Mouse (Mus musculus) myocyte (in vitro differentiated cells): ENCODE data around the gene G6pd2. TPM values are rescaled to one million over a fixed set of nuclear protein-coding genes. Genes with fewer than 3 reads are reported as not detected.
A peak's percentile ranks its signal among the peaks of the same experiment; 100 is the strongest.

ENCODE experiments used
- H3K27me3 ChIP-seq: one replicate; pipeline ENCODE4 v1.6.1; 2011; ENCODE audit not compliant: control insufficient read depth, insufficient read depth, insufficient read length
- H3K36me3 ChIP-seq: one replicate; pipeline ENCODE4 v1.6.1; 2011; ENCODE audit not compliant: control insufficient read depth, insufficient read depth
- H3K4me2 ChIP-seq: one replicate; pipeline ENCODE4 v1.6.1; 2011; ENCODE audit warnings: low read depth, control low read depth
- H3K4me3 ChIP-seq: one replicate; pipeline ENCODE4 v1.5.1; 2011; ENCODE audit warnings: mild to moderate bottlenecking, control low read depth, moderate library complexity
- H3K79me2 ChIP-seq: one replicate; pipeline ENCODE4 v1.6.1; 2011; ENCODE audit not compliant: control insufficient read depth, insufficient read depth
- H3ac ChIP-seq: one replicate; pipeline ENCODE4 v1.6.1; 2011; ENCODE audit not compliant: control insufficient read depth, insufficient read length
- CEBPB ChIP-seq: IDR thresholded peaks from 2 replicates; pipeline ENCODE4 v1.6.1; 2011; ENCODE audit warnings: mild to moderate bottlenecking, moderate library complexity; ENCODE audit not compliant: poor library complexity, insufficient read depth, severe bottlenecking
- E2F4 ChIP-seq: IDR thresholded peaks from one replicate; pipeline ENCODE4 v1.6.1; 2011; ENCODE audit warnings: mild to moderate bottlenecking, control low read depth, moderate library complexity; ENCODE audit not compliant: insufficient read depth
- MAX ChIP-seq: IDR thresholded peaks from one replicate; pipeline ENCODE4 v1.6.1; 2011; ENCODE audit warnings: low read depth, mild to moderate bottlenecking, control low read depth
- MYOD1 ChIP-seq, 3 experiments: IDR thresholded peaks; one replicate each; pipeline ENCODE4 v1.6.1; 2011; ENCODE audit warnings: control low read depth in 2 of 3, low read depth in 2 of 3, mild to moderate bottlenecking in 2 of 3, moderate library complexity in 1 of 3; ENCODE audit not compliant: insufficient read length in 2 of 3, control insufficient read depth in 1 of 3
- MYOG ChIP-seq, 3 experiments: IDR thresholded peaks; one replicate each; pipeline ENCODE4 v1.6.1; 2011; ENCODE audit warnings: control low read depth in 2 of 3, low read depth in 2 of 3, mild to moderate bottlenecking in 2 of 3; ENCODE audit not compliant: insufficient read length in 2 of 3, control insufficient read depth in 1 of 3, insufficient read depth in 1 of 3
- POLR2A ChIP-seq: IDR thresholded peaks from one replicate; pipeline ENCODE4 v1.6.1; 2011; ENCODE audit warnings: low read depth, mild to moderate bottlenecking, control low read depth, moderate library complexity; ENCODE audit not compliant: insufficient read length
- POLR2AphosphoS2 ChIP-seq: IDR thresholded peaks from one replicate; pipeline ENCODE4 v1.6.1; 2011; ENCODE audit warnings: low read depth, control low read depth; ENCODE audit not compliant: insufficient read length
- REST ChIP-seq: IDR thresholded peaks from one replicate; pipeline ENCODE4 v1.6.1; 2011; ENCODE audit warnings: mild to moderate bottlenecking, control low read depth, moderate library complexity; ENCODE audit not compliant: insufficient read depth, insufficient read length
- SRF ChIP-seq: IDR thresholded peaks from one replicate; pipeline ENCODE4 v1.6.1; 2011; ENCODE audit warnings: low read depth; ENCODE audit not compliant: control insufficient read depth, insufficient read length
- TCF12 ChIP-seq: IDR thresholded peaks from one replicate; pipeline ENCODE4 v1.6.1; 2011; ENCODE audit warnings: mild to moderate bottlenecking, control low read depth; ENCODE audit not compliant: poor library complexity, insufficient read depth, severe bottlenecking
- TCF3 ChIP-seq: IDR thresholded peaks from one replicate; pipeline ENCODE4 v1.6.1; 2011; ENCODE audit warnings: low read depth, control low read depth; ENCODE audit not compliant: insufficient read length
- USF1 ChIP-seq: IDR thresholded peaks from one replicate; pipeline ENCODE4 v1.6.1; 2011; ENCODE audit warnings: low read depth, mild to moderate bottlenecking, control low read depth, moderate library complexity
- polyA plus RNA-seq: library from polyadenylated mRNA; unstranded; fragments of >200 nt; fragmentation: generic; extraction: Trizol; gene quantifications from one replicate; pipeline ENCODE4 v1.2.1, GENCODE M21; 2012; ENCODE audit warnings: missing spikeins

G6pd2 gene
- polyA plus RNA-seq = not detected

- no peak for TF ChIP-seq MAX
- no peak for TF ChIP-seq TCF3
- TF ChIP-seq TCF12 = no peak
- no peak for TF ChIP-seq E2F4
- TF ChIP-seq POLR2A = no peak
- TF ChIP-seq POLR2AphosphoS2 = no peak
- TF ChIP-seq MYOG (IDR thresholded peaks at IDR 0.05; ENCODE audit: control insufficient read depth in 1 of 3, insufficient read depth in 1 of 3, insufficient read length in 2 of 3, low read depth in 2 of 3) = no peak
- TF ChIP-seq MYOD1 (IDR thresholded peaks at IDR 0.05; ENCODE audit: control insufficient read depth in 1 of 3, insufficient read length in 2 of 3, low read depth in 2 of 3) = no peak
- TF ChIP-seq CEBPB = no peak
- no peak for TF ChIP-seq REST
- no peak for TF ChIP-seq USF1
- no peak for TF ChIP-seq SRF
- Histone ChIP-seq H3K4me2 (no peak within 1 kb of the TSS), H3K4me3 (no peak within 1 kb of the TSS), H3K79me2 (no peaks in the 10 kb centered on the region), H3K36me3 (no peaks in the 10 kb centered on the region), H3K27me3 (no peaks in the 10 kb centered on the region), H3ac (no peak within 1 kb of the TSS)
Observed at GRCm38 (mm10) chr5:61808516-61808915, at the start of gene G6pd2. Gene G6pd2, plus strand, starts transcription at chr5:61808816.

GRCm38 (mm10) chr5:61764214-61764613 lies 44.4 kb upstream of the G6pd2 start:
- Histone ChIP-seq H3K27me3 (no peaks in the 10 kb centered on the region), H3K4me2 (no peak overlapping the region), H3ac (no peak overlapping the region), H3K4me3 (no peak overlapping the region), H3K79me2 (no peaks in the 10 kb centered on the region), H3K36me3 (no peaks in the 10 kb centered on the region)
- TF ChIP-seq CEBPB (peak; percentile 79; the same call in 1 of the 2 replicates), SRF (no peak)

GRCm38 (mm10) chr5:61832935-61833551 lies 24.4 kb downstream of the G6pd2 start:
- TF ChIP-seq CEBPB = no peak
- TF ChIP-seq POLR2AphosphoS2 = no peak
- Histone ChIP-seq H3K79me2 (no peaks in the 10 kb centered on the region), H3ac (no peak overlapping the region), H3K4me3 (no peak overlapping the region), H3K4me2 (no peak overlapping the region), H3K36me3 (no peaks in the 10 kb centered on the region), H3K27me3 (no peaks in the 10 kb centered on the region)

GRCm38 (mm10) chr5:61843891-61844290 lies 35.3 kb downstream of the G6pd2 start:
- Histone ChIP-seq H3K27me3 (no peaks in the 10 kb centered on the region), H3ac (no peak overlapping the region), H3K79me2 (no peaks in the 10 kb centered on the region), H3K36me3 (no peaks in the 10 kb centered on the region), H3K4me2 (no peak overlapping the region), H3K4me3 (no peak overlapping the region)
- no peak for TF ChIP-seq TCF12
- TF ChIP-seq USF1 = no peak
- TF ChIP-seq MYOG (IDR thresholded peaks at IDR 0.05; ENCODE audit: control insufficient read depth in 1 of 3, insufficient read depth in 1 of 3, insufficient read length in 2 of 3, low read depth in 2 of 3) = no peak
- no peak for TF ChIP-seq MYOD1 (IDR thresholded peaks at IDR 0.05; ENCODE audit: control insufficient read depth in 1 of 3, insufficient read length in 2 of 3, low read depth in 2 of 3)
- TF ChIP-seq SRF = no peak
- TF ChIP-seq POLR2A = no peak
- no peak for TF ChIP-seq E2F4
- TF ChIP-seq POLR2AphosphoS2 = no peak
- no peak for TF ChIP-seq TCF3
- TF ChIP-seq REST = no peak
- TF ChIP-seq MAX = no peak
- TF ChIP-seq CEBPB = no peak
